Mouse (Mus musculus): ENCODE measurements around the gene Naa60. TPM values are rescaled to one million over a fixed set of nuclear protein-coding genes. Genes with fewer than 3 reads are reported as not detected.

Gene Naa60
- total and polyA plus RNA-seq, 3 experiments: 25.7 to 71.6 (median 26.0) TPM

DNA sequence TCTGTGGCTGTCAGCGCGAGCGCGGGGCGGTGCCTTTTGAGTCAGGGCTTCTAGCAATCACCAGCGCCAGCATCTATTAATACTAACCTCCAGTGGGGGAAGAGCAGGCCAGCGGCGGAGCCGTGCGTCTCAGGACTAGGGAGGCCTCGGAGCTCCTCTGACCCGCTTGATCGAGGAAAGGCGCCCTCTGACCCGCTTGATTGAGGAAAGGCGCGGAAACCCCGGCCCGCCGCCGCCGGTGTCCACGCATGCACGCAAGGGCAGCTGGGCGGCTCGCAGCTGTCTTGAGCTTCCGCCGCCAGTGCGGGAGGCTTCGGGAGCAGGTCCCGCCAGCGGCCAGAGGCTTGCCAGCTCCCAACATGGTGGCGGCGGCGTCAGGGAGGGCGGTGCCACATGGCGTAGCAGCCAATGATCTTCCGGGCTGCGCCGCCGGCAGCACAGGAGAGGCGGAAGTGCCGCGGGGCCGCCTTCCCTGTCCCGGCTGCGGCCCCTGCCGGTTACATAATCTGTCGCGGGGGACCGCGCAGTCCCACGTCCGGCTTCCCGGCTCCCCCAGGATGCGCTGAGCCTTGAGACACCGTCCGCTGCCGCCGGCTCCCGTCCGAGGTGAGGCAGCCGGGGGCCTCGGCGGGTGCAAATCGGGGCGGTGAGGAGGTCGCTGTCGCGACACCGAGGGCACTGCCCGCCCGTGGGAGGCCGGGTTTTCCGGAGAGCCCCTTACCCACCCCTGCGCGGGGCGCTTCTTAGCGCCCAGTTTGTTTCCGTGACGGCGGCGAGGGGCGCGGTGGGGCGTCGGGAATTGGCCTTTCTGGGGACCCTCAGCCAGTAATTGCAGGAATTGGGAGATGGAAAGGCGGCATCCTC, 12.3 kb downstream of the Naa60 start, which contains the start of the genes Zfp597 and Gm20695:
Gene Zfp597 (minus strand): TSS at position 361 of the 864 bp plus-strand sequence.
Gene Gm20695 (plus strand): TSS at position 448 of the 864 bp plus-strand sequence.
- peak; percentile 87 for ATAC-seq (ENCODE audit: extremely low read depth, insufficient number of reproducible peaks, low FRiP score, poor library complexity, severe bottlenecking)
- H3K36me3 ChIP-seq (replicated peaks): peaks cover 47% of the 10 kb centered on the region
- H3K27me3 ChIP-seq (ENCODE audit: insufficient read depth, low read length): no peaks in the 10 kb centered on the region
- H3K9me3 ChIP-seq (replicated peaks): no peaks in the 10 kb centered on the region
- peak within 1 kb of the TSS; percentile 91 for H3K4me3 ChIP-seq (ENCODE audit: low read depth, low read length)
- no peak for TF ChIP-seq CTCF (IDR thresholded peaks at IDR 0.05; ENCODE audit: low read depth, low read length)
- no peak for TF ChIP-seq GATA2 (IDR thresholded peaks at IDR 0.05; ENCODE audit: borderline replicate concordance, low read depth, low read length)
- TF ChIP-seq GATA1 (IDR thresholded peaks at IDR 0.05; ENCODE audit: borderline replicate concordance, low read length): no peak
- no peak for TF ChIP-seq POLR2AphosphoS5 (IDR thresholded peaks at IDR 0.05; ENCODE audit: insufficient replicate concordance, low read depth, low read length)
- no peak for TF ChIP-seq TAL1 (conservative IDR thresholded peaks at IDR 0.05; ENCODE audit: low read depth, low read length)
- peaks cover 20% of the 10 kb centered on the region for H3K4me1 ChIP-seq (ENCODE audit: insufficient read depth, low read depth, low read length)
- DNase-seq (ENCODE audit: low spot score): peak; percentile 86

DNA sequence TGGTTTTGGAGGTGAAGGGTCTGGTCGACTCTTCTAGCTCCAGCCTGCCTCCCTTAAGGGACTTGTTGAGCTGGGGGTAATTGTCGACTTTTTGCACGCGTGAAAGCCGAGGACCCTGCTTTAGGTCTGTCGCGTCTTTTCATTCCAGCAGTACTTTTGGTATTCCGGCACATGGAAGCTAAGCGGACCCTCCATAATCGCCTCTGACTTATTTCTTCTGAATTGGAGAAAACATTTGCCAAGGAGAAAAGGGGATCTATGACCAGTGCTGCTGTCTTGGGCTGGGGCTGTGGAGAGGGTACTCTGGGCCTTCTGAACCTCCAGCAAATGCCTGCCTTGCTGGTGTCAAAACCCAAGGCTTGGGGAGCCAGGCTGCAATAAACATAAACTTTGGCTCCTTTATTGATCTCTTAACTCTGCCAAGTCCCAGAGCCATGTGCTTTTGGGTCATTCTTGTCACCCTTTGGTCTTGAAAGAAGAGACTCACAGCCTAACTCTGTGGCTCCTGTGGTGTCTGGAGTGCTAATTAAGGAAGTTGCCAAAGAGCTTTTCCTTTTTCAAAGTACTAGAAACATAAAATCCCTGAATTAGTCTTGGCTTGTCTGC, 13.0 kb downstream of the Naa60 start:
- no peak for ATAC-seq (ENCODE audit: extremely low read depth, insufficient number of reproducible peaks, low FRiP score, poor library complexity, severe bottlenecking)
- no peaks in the 10 kb centered on the region for H3K9me3 ChIP-seq (replicated peaks)

DNA sequence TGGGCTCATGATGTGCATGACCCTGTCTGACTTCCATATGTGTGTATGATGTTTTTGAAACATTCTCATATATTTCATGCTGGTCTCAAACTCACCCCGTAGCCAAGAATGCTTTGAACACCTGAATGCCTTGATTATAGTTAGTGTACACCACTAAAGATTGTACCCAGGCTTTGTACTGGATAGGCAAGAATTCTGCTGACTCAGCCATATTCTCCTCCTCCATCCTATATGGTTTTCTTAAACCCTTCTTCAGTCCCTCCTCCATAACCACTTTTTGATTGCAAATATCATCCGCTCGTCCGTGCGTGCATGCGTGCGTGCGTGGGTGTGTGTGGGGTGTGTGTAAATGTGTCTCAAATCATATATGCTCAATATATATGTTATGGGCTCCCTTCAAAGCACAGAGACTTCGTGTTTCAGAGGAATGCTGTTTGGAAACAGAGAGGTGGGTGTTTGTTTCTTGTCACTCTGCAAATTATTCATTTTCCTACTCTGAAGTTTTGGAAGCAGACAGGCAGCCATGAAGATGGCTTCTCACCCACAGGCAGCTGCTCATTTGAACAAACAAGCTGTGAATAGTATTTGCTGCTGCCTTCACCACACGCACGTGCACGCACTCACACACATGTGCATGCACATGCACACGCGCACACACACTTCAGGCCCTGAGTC, 19.6 kb downstream of the Naa60 start:
- H3K4me1 ChIP-seq (ENCODE audit: insufficient read depth, low read depth, low read length): peaks cover 19% of the 10 kb centered on the region

More for the DNA sequence above, 13.0 kb downstream of the Naa60 start:
- DNase-seq (ENCODE audit: low spot score): no peak
- peak overlapping the region; percentile 91 for H3K4me3 ChIP-seq (ENCODE audit: low read depth, low read length)
- TF ChIP-seq CTCF (IDR thresholded peaks at IDR 0.05; ENCODE audit: low read depth, low read length) (no peak), GATA1 (IDR thresholded peaks at IDR 0.05; ENCODE audit: borderline replicate concordance, low read length) (no peak), POLR2AphosphoS5 (IDR thresholded peaks at IDR 0.05; ENCODE audit: insufficient replicate concordance, low read depth, low read length) (no peak), TAL1 (conservative IDR thresholded peaks at IDR 0.05; ENCODE audit: low read depth, low read length) (no peak), GATA2 (IDR thresholded peaks at IDR 0.05; ENCODE audit: borderline replicate concordance, low read depth, low read length) (no peak)
- peaks cover 20% of the 10 kb centered on the region for H3K4me1 ChIP-seq (ENCODE audit: insufficient read depth, low read depth, low read length)
- no peaks in the 10 kb centered on the region for H3K27me3 ChIP-seq (ENCODE audit: insufficient read depth, low read length)
- peaks cover 45% of the 10 kb centered on the region for H3K36me3 ChIP-seq (replicated peaks)

DNA sequence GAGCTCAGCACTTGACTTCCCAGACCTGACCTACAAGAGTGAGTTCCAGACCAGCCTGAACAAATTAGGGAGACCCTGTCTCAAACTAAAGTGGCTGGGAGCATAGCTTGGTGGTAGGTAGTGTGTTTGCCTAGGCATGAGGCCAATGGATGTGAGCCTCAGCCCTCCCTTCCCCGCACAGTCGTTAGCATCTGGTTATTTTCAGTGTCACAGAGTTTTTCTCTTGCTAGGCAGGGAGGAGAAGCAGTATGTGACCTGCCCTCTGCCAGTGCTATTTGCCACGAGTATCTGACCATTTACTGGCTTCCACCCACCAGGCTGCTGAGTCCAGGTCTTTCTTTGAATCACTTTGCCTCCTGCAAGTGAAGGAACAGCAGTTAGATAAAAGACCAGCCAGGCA, 21.6 kb downstream of the Naa60 start:
- Histone ChIP-seq H3K36me3 (replicated peaks) (peaks cover 79% of the 10 kb centered on the region), H3K9me3 (replicated peaks) (no peaks in the 10 kb centered on the region), H3K4me3 (ENCODE audit: low read depth, low read length) (no peak overlapping the region), H3K27me3 (ENCODE audit: insufficient read depth, low read length) (no peaks in the 10 kb centered on the region), H3K4me1 (ENCODE audit: insufficient read depth, low read depth, low read length) (peaks cover 15% of the 10 kb centered on the region)
- DNase-seq (ENCODE audit: low spot score) (no peak), ATAC-seq (ENCODE audit: extremely low read depth, insufficient number of reproducible peaks, low FRiP score, poor library complexity, severe bottlenecking) (no peak)
- TF ChIP-seq GATA1 (IDR thresholded peaks at IDR 0.05; ENCODE audit: borderline replicate concordance, low read length) (no peak), TAL1 (conservative IDR thresholded peaks at IDR 0.05; ENCODE audit: low read depth, low read length) (no peak)

More for the DNA sequence above, 19.6 kb downstream of the Naa60 start:
- ATAC-seq (ENCODE audit: extremely low read depth, insufficient number of reproducible peaks, low FRiP score, poor library complexity, severe bottlenecking) (no peak), DNase-seq (ENCODE audit: low spot score) (no peak)
- H3K36me3 ChIP-seq (replicated peaks): peaks cover 73% of the 10 kb centered on the region
- H3K4me3 ChIP-seq (ENCODE audit: low read depth, low read length): no peak overlapping the region
- no peaks in the 10 kb centered on the region for H3K27me3 ChIP-seq (ENCODE audit: insufficient read depth, low read length)
- TF ChIP-seq CTCF (IDR thresholded peaks at IDR 0.05; ENCODE audit: low read depth, low read length): no peak
- TF ChIP-seq POLR2AphosphoS5 (IDR thresholded peaks at IDR 0.05; ENCODE audit: insufficient replicate concordance, low read depth, low read length): no peak
- no peak for TF ChIP-seq GATA1 (IDR thresholded peaks at IDR 0.05; ENCODE audit: borderline replicate concordance, low read length)
- TF ChIP-seq TAL1 (conservative IDR thresholded peaks at IDR 0.05; ENCODE audit: low read depth, low read length): no peak
- TF ChIP-seq GATA2 (IDR thresholded peaks at IDR 0.05; ENCODE audit: borderline replicate concordance, low read depth, low read length): no peak
- H3K9me3 ChIP-seq (replicated peaks): no peaks in the 10 kb centered on the region

DNA sequence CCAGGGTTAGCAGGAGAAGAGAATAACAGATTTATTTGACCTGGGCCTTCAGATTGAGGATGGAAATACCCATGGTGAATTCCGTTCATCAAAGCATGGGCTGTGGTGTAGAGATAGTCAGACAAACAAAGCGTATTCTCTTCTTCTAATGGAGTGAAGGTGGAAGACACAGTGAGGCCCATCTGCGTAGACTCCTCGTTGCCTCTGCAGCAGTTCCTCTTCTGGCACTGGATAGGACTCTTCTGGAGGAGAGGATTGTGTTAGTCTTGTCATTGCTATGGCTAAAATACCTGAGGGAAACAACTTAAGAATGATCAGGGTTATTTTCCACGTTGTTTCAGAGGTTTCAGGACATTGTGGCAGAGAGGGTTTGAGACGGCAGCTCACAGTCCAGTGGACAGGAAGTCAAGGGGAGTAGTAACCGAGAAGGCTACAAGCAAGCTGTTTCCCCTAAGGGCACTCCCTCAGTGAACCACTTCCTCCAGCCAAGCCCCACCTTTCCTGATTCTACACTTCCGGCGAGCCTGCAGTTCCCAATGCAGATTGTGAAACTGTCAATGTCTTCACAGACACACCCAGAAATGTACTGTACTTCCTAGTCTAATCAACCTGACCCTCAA, 23.1 kb downstream of the Naa60 start:
- no peak for TF ChIP-seq CTCF (IDR thresholded peaks at IDR 0.05; ENCODE audit: low read depth, low read length)
- TF ChIP-seq GATA2 (IDR thresholded peaks at IDR 0.05; ENCODE audit: borderline replicate concordance, low read depth, low read length): no peak
- TF ChIP-seq TAL1 (conservative IDR thresholded peaks at IDR 0.05; ENCODE audit: low read depth, low read length): no peak
- TF ChIP-seq GATA1 (IDR thresholded peaks at IDR 0.05; ENCODE audit: borderline replicate concordance, low read length): no peak
- no peak for TF ChIP-seq POLR2AphosphoS5 (IDR thresholded peaks at IDR 0.05; ENCODE audit: insufficient replicate concordance, low read depth, low read length)
- Histone ChIP-seq H3K4me1 (ENCODE audit: insufficient read depth, low read depth, low read length) (peaks cover 15% of the 10 kb centered on the region), H3K9me3 (replicated peaks) (no peaks in the 10 kb centered on the region), H3K27me3 (ENCODE audit: insufficient read depth, low read length) (no peaks in the 10 kb centered on the region), H3K36me3 (replicated peaks) (peaks cover 88% of the 10 kb centered on the region), H3K4me3 (ENCODE audit: low read depth, low read length) (no peak overlapping the region)
- DNase-seq (ENCODE audit: low spot score) (no peak), ATAC-seq (ENCODE audit: extremely low read depth, insufficient number of reproducible peaks, low FRiP score, poor library complexity, severe bottlenecking) (peak; percentile 94)
